ENCODE assay signal across 23 mouse cellular contexts in the genomic region with DNA sequence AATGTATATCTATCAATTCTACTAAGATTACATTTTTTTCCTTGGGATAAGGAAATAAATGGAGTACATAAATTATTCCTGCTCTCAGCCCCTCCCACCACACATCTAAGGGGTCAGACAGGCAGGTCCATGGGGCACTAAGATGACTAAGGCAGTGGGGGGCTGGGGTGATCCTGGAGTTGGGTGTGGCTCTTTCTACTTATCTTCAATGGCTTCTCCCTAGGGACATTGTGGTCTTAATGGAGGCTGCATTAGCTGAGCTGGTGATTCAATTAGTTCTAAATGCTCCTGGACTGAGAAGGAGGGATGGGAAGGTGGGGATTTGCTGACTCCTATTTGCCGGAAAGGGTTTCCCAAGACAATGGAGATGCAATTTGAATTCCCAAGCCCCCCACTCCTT.
DNase-seq lines count a peak whose midpoint lies in the region; ATAC-seq and TF ChIP-seq lines count a peak whose summit lies in the region.
"Had no signal": no experiment of that assay in that cellular context is flagged by ENCODE, and none has a peak within 500 bp of the region (broad histone marks: within the 10 kb centered on the region; RNA-seq: fewer than 3 reads in every experiment).

No protein-coding gene starts in this region.

- no peak overlapping the region for H3K27ac ChIP-seq in intestine, embryonic 15.5 days
- no peak overlapping the region for H3K27ac ChIP-seq in intestine, postnatal 0 days (ENCODE audit: low read depth, low read length)
- H3K27ac ChIP-seq: embryonic facial prominence, embryonic 12.5 days; embryonic facial prominence, embryonic 15.5 days; forebrain, embryonic 15.5 days; hindbrain, embryonic 12.5 days; hindbrain, embryonic 15.5 days had no signal

- 65% methylated on average over 1 of the region's 1 CpGs for WGBS in intestine, embryonic 15.5 days
- 61% methylated on average over 1 of the region's 1 CpGs for WGBS in intestine, postnatal 0 days

- ATAC-seq in intestine, embryonic 15.5 days = 0 out of 2 replicates have a peak, but pooled peaks have one; percentile 43
- no peak for ATAC-seq in intestine, postnatal 0 days
- ATAC-seq: CD4-positive, CD25-positive, alpha-beta regulatory T cell, adult 4 months; forebrain, embryonic 15.5 days had no signal

- no peak for TF ChIP-seq CTCF in intestine, postnatal 0 days (IDR thresholded peaks at IDR 0.05; ENCODE audit: low read depth)

- no peak overlapping the region for H3K9ac ChIP-seq in intestine, embryonic 15.5 days
- no peak overlapping the region for H3K9ac ChIP-seq in intestine, postnatal 0 days (ENCODE audit: low read depth, low read length)
- H3K9ac ChIP-seq: embryonic facial prominence, embryonic 12.5 days; embryonic facial prominence, embryonic 15.5 days; forebrain, embryonic 15.5 days; hindbrain, embryonic 12.5 days; hindbrain, embryonic 15.5 days had no signal

- H3K4me2 ChIP-seq in intestine, embryonic 15.5 days (replicated peaks) = no peak overlapping the region
- no peak overlapping the region for H3K4me2 ChIP-seq in intestine, postnatal 0 days (replicated peaks; ENCODE audit: low read depth)
- H3K4me2 ChIP-seq: embryonic facial prominence, embryonic 12.5 days; embryonic facial prominence, embryonic 15.5 days; forebrain, embryonic 15.5 days; heart, embryonic 11.5 days; hindbrain, embryonic 12.5 days; hindbrain, embryonic 15.5 days had no signal

- H3K27me3 ChIP-seq in intestine, embryonic 15.5 days (replicated peaks) = no peaks in the 10 kb centered on the region
- no peaks in the 10 kb centered on the region for H3K27me3 ChIP-seq in intestine, postnatal 0 days (replicated peaks; ENCODE audit: control insufficient read depth, insufficient read depth, low read length)
- H3K27me3 ChIP-seq: embryonic facial prominence, embryonic 12.5 days; embryonic facial prominence, embryonic 15.5 days; forebrain, embryonic 15.5 days; hindbrain, embryonic 12.5 days; hindbrain, embryonic 15.5 days had no signal

- DNase-seq in ES-CJ7 (ENCODE audit: low read depth, low spot score) (peak; percentile 46), R1 (ENCODE audit: low read depth, low spot score) (peak; percentile 38)
- DNase-seq in mesoderm, embryonic 11.5 days (ENCODE audit: low read depth, low spot score) = peak; percentile 6
- DNase-seq in gastrocnemius, postnatal 10 days = no peak
- DNase-seq in layer of hippocampus, adult 9-11 months = no peak
- no peak for DNase-seq in cerebellum, postnatal 25 days
- DNase-seq: adrenal gland, adult 2 months; adrenal gland, postnatal 14 days; cerebellum, adult 11 months; cerebellum, adult 2 months; cerebellum, adult 9-11 months; cerebellum, postnatal 36 days; gastrocnemius, postnatal 36 days; kidney, adult 18-20 months had no signal

- no peak overlapping the region for H3K4me3 ChIP-seq in intestine, embryonic 15.5 days (replicated peaks)
- H3K4me3 ChIP-seq in intestine, postnatal 0 days (ENCODE audit: low read depth, low read length) = no peak overlapping the region
- H3K4me3 ChIP-seq: embryonic facial prominence, embryonic 12.5 days; embryonic facial prominence, embryonic 15.5 days; forebrain, embryonic 15.5 days; hindbrain, embryonic 12.5 days; hindbrain, embryonic 15.5 days had no signal

- H3K9me3 ChIP-seq in intestine, embryonic 15.5 days = no peaks in the 10 kb centered on the region
- no peaks in the 10 kb centered on the region for H3K9me3 ChIP-seq in intestine, postnatal 0 days (ENCODE audit: control insufficient read depth)
- H3K9me3 ChIP-seq: embryonic facial prominence, embryonic 12.5 days; embryonic facial prominence, embryonic 15.5 days; forebrain, embryonic 15.5 days; hindbrain, embryonic 12.5 days; hindbrain, embryonic 15.5 days had no signal

- H3K36me3 ChIP-seq in intestine, embryonic 15.5 days = no peaks in the 10 kb centered on the region
- no peaks in the 10 kb centered on the region for H3K36me3 ChIP-seq in intestine, postnatal 0 days (ENCODE audit: control insufficient read depth, insufficient read depth)
- H3K36me3 ChIP-seq: embryonic facial prominence, embryonic 12.5 days; embryonic facial prominence, embryonic 15.5 days; forebrain, embryonic 15.5 days; hindbrain, embryonic 12.5 days; hindbrain, embryonic 15.5 days had no signal

- no peaks in the 10 kb centered on the region for H3K4me1 ChIP-seq in intestine, embryonic 15.5 days (replicated peaks)
- H3K4me1 ChIP-seq in intestine, postnatal 0 days (replicated peaks; ENCODE audit: control insufficient read depth, insufficient read depth, low read length) = no peaks in the 10 kb centered on the region
- H3K4me1 ChIP-seq: embryonic facial prominence, embryonic 12.5 days; embryonic facial prominence, embryonic 15.5 days; hindbrain, embryonic 15.5 days had no signal

Comparison
In these comparisons a context has a peak if more than half of its experiments do, and no peak if none do; other contexts are left out.
1. DNase-seq: peak in ES-CJ7 (single experiment), R1 (single experiment) and mesoderm, embryonic 11.5 days (single experiment); none in gastrocnemius, postnatal 10 days (single experiment), layer of hippocampus, adult 9-11 months (single experiment) and cerebellum, postnatal 25 days (0 of 2).